Mouse (Mus musculus) neural tube, embryonic 12.5 days (tissue): ENCODE data around the gene Gdf9. TPM values are rescaled to one million over a fixed set of nuclear protein-coding genes. Genes with fewer than 3 reads are reported as not detected.
A peak's percentile ranks its signal among the peaks of the same experiment; 100 is the strongest.
"Not testable (repeated sequence)": the region's sequence is repeated elsewhere in the genome, so short reads cannot be mapped to it uniquely, and the experiment has no call there.

Source experiments
- ATAC-seq: fragments of 200-750 bp; cut with Nextera tagmentation; 2 replicates; pipeline ENCODE4 v1.8.0; 2017; ENCODE audit warnings: low read depth, mild to moderate bottlenecking, moderate TSS enrichment, moderate library complexity; ENCODE audit not compliant: low FRiP score
- H3K27ac ChIP-seq: fragments of 300-500 bp; sonication (generic); 2 replicates; pipeline ENCODE4 v1.5.1; 2016
- H3K27me3 ChIP-seq: fragments of 300-500 bp; sonication (generic); replicated peaks from 2 replicates; pipeline ENCODE4 v1.6.1; 2016; ENCODE audit warnings: mild to moderate bottlenecking
- H3K36me3 ChIP-seq: fragments of 300-500 bp; sonication (generic); 2 replicates; pipeline ENCODE4 v1.6.1; 2016; ENCODE audit warnings: mild to moderate bottlenecking
- H3K4me1 ChIP-seq: fragments of 300-500 bp; sonication (generic); 2 replicates; pipeline ENCODE4 v1.6.1; 2016
- H3K4me2 ChIP-seq: fragments of 300-500 bp; sonication (generic); replicated peaks from 2 replicates; pipeline ENCODE4 v1.6.1; 2016; ENCODE audit warnings: mild to moderate bottlenecking
- H3K4me3 ChIP-seq: fragments of 300-500 bp; sonication (generic); 2 replicates; pipeline ENCODE4 v1.5.1; 2016
- H3K9ac ChIP-seq: fragments of 300-500 bp; sonication (generic); 2 replicates; pipeline ENCODE4 v1.6.1; 2016; ENCODE audit warnings: mild to moderate bottlenecking
- H3K9me3 ChIP-seq: fragments of 300-500 bp; sonication (generic); 2 replicates; pipeline ENCODE4 v1.6.1; 2016; ENCODE audit warnings: mild to moderate bottlenecking
- WGBS: fragments of 180-500 bp; shearing (Covaris S2); methylation state at CpG from one replicate; pipeline ENCODE4 v1.1.7; 2016; 5-methylcytosine and 5-hydroxymethylcytosine counted together
- polyA plus RNA-seq: library from polyadenylated mRNA; unstranded; fragments of >200 nt; fragmentation: Nextera tagmentation; extraction: Ambion mirVana; gene quantifications from 2 replicates; pipeline ENCODE4 v1.2.1, GENCODE M21; 2016

The Gdf9 gene
- 1.8 and 2.1 TPM in 2 replicates for polyA plus RNA-seq

- Histone ChIP-seq H3K4me2 (peak within 1 kb of the TSS; percentile 81), H3K4me3 (peak within 1 kb of the TSS; percentile 92), H3K27me3 (no peaks in the 10 kb centered on the region), H3K9ac (peak within 1 kb of the TSS; percentile 86), H3K27ac (peak within 1 kb of the TSS; percentile 32; the same call in 1 of the 2 replicates), H3K4me1 (peaks cover 8% of the 10 kb centered on the region), H3K36me3 (peaks cover 15% of the 10 kb centered on the region), H3K9me3 (no peaks in the 10 kb centered on the region)
- under 1% methylated on average over 44 of the region's 44 CpGs for WGBS
- peak; percentile 96 for ATAC-seq
Measured at GRCm38 (mm10) chr11:53430670-53431346, at the start of gene Gdf9, which contains the start of gene Uqcrq. Gene Gdf9 (plus strand): TSS chr11:53431023. Gene Uqcrq (minus strand): TSS chr11:53430831.

- Histone ChIP-seq H3K9ac (no peak overlapping the region), H3K4me1 (no peaks in the 10 kb centered on the region), H3K27me3 (no peaks in the 10 kb centered on the region), H3K9me3 (no peaks in the 10 kb centered on the region), H3K4me3 (no peak overlapping the region), H3K27ac (no peak overlapping the region), H3K4me2 (no peak overlapping the region), H3K36me3 (peaks cover 15% of the 10 kb centered on the region)
- ATAC-seq, result no peak
- WGBS, result 93% methylated on average over 2 of the region's 2 CpGs
Measured at GRCm38 (mm10) chr11:53383758-53384428, 46.9 kb upstream of the Gdf9 start.

- Histone ChIP-seq H3K4me1 (no peaks in the 10 kb centered on the region), H3K9me3 (no peaks in the 10 kb centered on the region), H3K9ac (no peak overlapping the region), H3K4me2 (no peak overlapping the region), H3K27ac (no peak overlapping the region), H3K27me3 (no peaks in the 10 kb centered on the region), H3K36me3 (peaks cover 43% of the 10 kb centered on the region), H3K4me3 (no peak overlapping the region)
- ATAC-seq, result no peak
- whole genome bisulfite sequencing, result 83% methylated on average over 1 of the region's 1 CpGs
Measured at GRCm38 (mm10) chr11:53393856-53394255, 37.0 kb upstream of the Gdf9 start.

GRCm38 (mm10) chr11:53403638-53404037, 27.2 kb upstream of the Gdf9 start:
- H3K4me1 ChIP-seq, result no peaks in the 10 kb centered on the region
- H3K27me3 ChIP-seq, result no peaks in the 10 kb centered on the region
- no peak overlapping the region for H3K4me2 ChIP-seq
- ATAC-seq, result no peak
- no peak overlapping the region for H3K27ac ChIP-seq
- H3K36me3 ChIP-seq, result peaks cover 82% of the 10 kb centered on the region
- WGBS, result 87% methylated on average over 1 of the region's 1 CpGs
- H3K9ac ChIP-seq, result no peak overlapping the region
- no peaks in the 10 kb centered on the region for H3K9me3 ChIP-seq
- H3K4me3 ChIP-seq, result no peak overlapping the region

- H3K9me3 ChIP-seq, result no peaks in the 10 kb centered on the region
Measured at GRCm38 (mm10) chr11:53411738-53412137, 19.1 kb upstream of the Gdf9 start.

GRCm38 (mm10) chr11:53413871-53414270, 17.0 kb upstream of the Gdf9 start:
- Histone ChIP-seq H3K36me3 (peaks cover 85% of the 10 kb centered on the region), H3K9ac (no peak overlapping the region), H3K4me3 (no peak overlapping the region), H3K4me1 (no peaks in the 10 kb centered on the region), H3K27ac (no peak overlapping the region), H3K27me3 (no peaks in the 10 kb centered on the region), H3K4me2 (no peak overlapping the region), H3K9me3 (no peaks in the 10 kb centered on the region)
- 97% methylated on average over 4 of the region's 4 CpGs for WGBS
- no peak for ATAC-seq

More at GRCm38 (mm10) chr11:53411738-53412137, 19.1 kb upstream of the Gdf9 start:
- ATAC-seq, result no peak
- Histone ChIP-seq H3K4me3 (no peak overlapping the region), H3K36me3 (peaks cover 83% of the 10 kb centered on the region), H3K4me2 (no peak overlapping the region), H3K27ac (no peak overlapping the region), H3K27me3 (no peaks in the 10 kb centered on the region), H3K9ac (no peak overlapping the region), H3K4me1 (no peaks in the 10 kb centered on the region)

- Histone ChIP-seq H3K4me2 (no peak overlapping the region), H3K27ac (no peak overlapping the region), H3K4me3 (no peak overlapping the region), H3K36me3 (peaks cover 71% of the 10 kb centered on the region), H3K4me1 (no peaks in the 10 kb centered on the region), H3K9me3 (no peaks in the 10 kb centered on the region), H3K9ac (no peak overlapping the region), H3K27me3 (no peaks in the 10 kb centered on the region)
- ATAC-seq, result no peak
Measured at GRCm38 (mm10) chr11:53418048-53418447, 12.8 kb upstream of the Gdf9 start.

- WGBS, result 90% methylated on average over 4 of the region's 4 CpGs
- no peak for ATAC-seq
- no peaks in the 10 kb centered on the region for H3K4me1 ChIP-seq
- no peak within 1 kb of the TSS for H3K4me2 ChIP-seq
- no peaks in the 10 kb centered on the region for H3K9me3 ChIP-seq
- H3K36me3 ChIP-seq, result peaks cover 32% of the 10 kb centered on the region
- H3K4me3 ChIP-seq, result no peak within 1 kb of the TSS
- H3K27me3 ChIP-seq, result no peaks in the 10 kb centered on the region
- H3K9ac ChIP-seq, result no peak within 1 kb of the TSS
- H3K27ac ChIP-seq, result no peak within 1 kb of the TSS
Measured at GRCm38 (mm10) chr11:53423036-53423435, 7.8 kb upstream of the Gdf9 start, which contains the start of gene Leap2. Gene Leap2 (minus strand): TSS chr11:53423170.

GRCm38 (mm10) chr11:53424826-53425225, 6.0 kb upstream of the Gdf9 start:
- Histone ChIP-seq H3K9ac (no peak overlapping the region), H3K27ac (no peak overlapping the region), H3K4me2 (no peak overlapping the region), H3K9me3 (no peaks in the 10 kb centered on the region), H3K4me1 (peaks cover 5% of the 10 kb centered on the region), H3K27me3 (no peaks in the 10 kb centered on the region), H3K4me3 (no peak overlapping the region), H3K36me3 (peaks cover 31% of the 10 kb centered on the region)
- ATAC-seq, result no peak
- 81% methylated on average over 2 of the region's 2 CpGs for WGBS

GRCm38 (mm10) chr11:53425251-53425650, 5.6 kb upstream of the Gdf9 start:
- H3K9ac ChIP-seq, result no peak overlapping the region
- H3K9me3 ChIP-seq, result no peaks in the 10 kb centered on the region
- WGBS, result 72% methylated on average over 3 of the region's 3 CpGs
- no peak for ATAC-seq
- H3K4me3 ChIP-seq, result no peak overlapping the region
- H3K27ac ChIP-seq, result no peak overlapping the region
- H3K4me1 ChIP-seq, result peaks cover 8% of the 10 kb centered on the region
- H3K4me2 ChIP-seq, result no peak overlapping the region
- H3K27me3 ChIP-seq, result no peaks in the 10 kb centered on the region
- H3K36me3 ChIP-seq, result peaks cover 27% of the 10 kb centered on the region

- no peak for ATAC-seq
- WGBS, result 83% methylated on average over 6 of the region's 6 CpGs
- Histone ChIP-seq H3K4me2 (no peak overlapping the region), H3K4me1 (peaks cover 8% of the 10 kb centered on the region), H3K9me3 (no peaks in the 10 kb centered on the region), H3K9ac (no peak overlapping the region), H3K27ac (no peak overlapping the region), H3K27me3 (no peaks in the 10 kb centered on the region), H3K4me3 (no peak overlapping the region), H3K36me3 (peaks cover 25% of the 10 kb centered on the region)
Measured at GRCm38 (mm10) chr11:53425711-53426255, 5.0 kb upstream of the Gdf9 start.

GRCm38 (mm10) chr11:53426914-53427313, 3.9 kb upstream of the Gdf9 start:
- not testable (repeated sequence) for H3K4me1 ChIP-seq, ATAC-seq, H3K4me2 ChIP-seq, H3K4me3 ChIP-seq, H3K27me3 ChIP-seq, H3K9ac ChIP-seq, H3K9me3 ChIP-seq, H3K27ac ChIP-seq
- H3K36me3 ChIP-seq, result peaks cover 23% of the 10 kb centered on the region
- WGBS, result 87% methylated on average over 3 of the region's 3 CpGs
